Comparison of ENCODE assay signal across 14 mouse cellular contexts in the genomic region with DNA sequence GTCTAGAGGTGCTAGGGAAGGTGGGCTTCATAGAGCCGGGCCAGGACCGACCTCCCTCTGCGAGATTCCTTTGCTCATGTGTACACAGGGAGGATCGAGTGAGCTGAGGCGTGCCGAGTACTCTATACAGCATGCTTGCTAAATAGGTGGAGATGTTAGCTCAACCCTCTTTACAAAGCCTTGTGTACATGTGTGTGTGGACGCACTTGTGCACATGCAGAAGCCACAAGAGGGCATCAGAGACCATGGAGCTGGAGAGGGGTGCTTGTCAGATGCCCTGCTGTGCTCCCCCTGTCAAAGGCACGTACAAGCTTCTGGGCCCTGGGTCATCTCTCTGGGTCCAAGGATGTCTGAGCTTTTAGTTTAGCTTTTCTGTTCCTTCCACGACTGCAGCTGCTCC. TPM values are rescaled to one million over a fixed set of nuclear protein-coding genes. Genes with fewer than 3 reads are reported as not detected.
DNase-seq lines count a peak whose midpoint lies in the region; ATAC-seq lines count a peak whose summit lies in the region.
"Had no signal": no experiment of that assay in that cellular context is flagged by ENCODE, and none has a peak within 500 bp of the region (broad histone marks: within the 10 kb centered on the region; RNA-seq: fewer than 3 reads in every experiment).

No protein-coding gene starts in this region.

- H3K4me1 ChIP-seq in intestine, embryonic 15.5 days (replicated peaks) = no peaks in the 10 kb centered on the region
- H3K4me1 ChIP-seq in intestine, embryonic 16.5 days (ENCODE audit: control insufficient read depth, insufficient read depth, low read length) = no peaks in the 10 kb centered on the region
- H3K4me1 ChIP-seq: embryonic facial prominence, embryonic 12.5 days had no signal

- 74% methylated on average over 9 of the region's 9 CpGs for WGBS in intestine, embryonic 15.5 days
- WGBS in intestine, embryonic 16.5 days = 77% methylated on average over 9 of the region's 9 CpGs

- DNase-seq in retina, adult 2 months (ENCODE audit: low read depth, low spot score) = peak; percentile 28
- no peak for DNase-seq in retina, postnatal 1 day
- DNase-seq in induced T-regulatory cell, adult 2 months (ENCODE audit: low read depth) = peak; percentile 27
- peak; percentile 39 to 49 for DNase-seq in thymus, postnatal 36 days
- DNase-seq in spleen, adult 18-20 months = no peak
- DNase-seq: cerebellum, adult 9-10 months; right cerebral cortex, postnatal 25 days had no signal

- H3K9me3 ChIP-seq in intestine, embryonic 15.5 days = no peaks in the 10 kb centered on the region
- H3K9me3 ChIP-seq in intestine, embryonic 16.5 days (ENCODE audit: control insufficient read depth, low read length) = no peaks in the 10 kb centered on the region
- H3K9me3 ChIP-seq: embryonic facial prominence, embryonic 12.5 days; G1E; neural tube, embryonic 13.5 days had no signal

- no peaks in the 10 kb centered on the region for H3K27me3 ChIP-seq in intestine, embryonic 15.5 days (replicated peaks)
- H3K27me3 ChIP-seq in intestine, embryonic 16.5 days (replicated peaks; ENCODE audit: control insufficient read depth, insufficient read depth, low read length) = no peaks in the 10 kb centered on the region
- H3K27me3 ChIP-seq: embryonic facial prominence, embryonic 12.5 days; neural tube, embryonic 13.5 days had no signal

- H3K27ac ChIP-seq in intestine, embryonic 15.5 days = no peak overlapping the region
- no peak overlapping the region for H3K27ac ChIP-seq in intestine, embryonic 16.5 days (ENCODE audit: low read length)
- H3K27ac ChIP-seq: embryonic facial prominence, embryonic 12.5 days; neural tube, embryonic 13.5 days had no signal

- no peak overlapping the region for H3K4me2 ChIP-seq in intestine, embryonic 15.5 days (replicated peaks)
- H3K4me2 ChIP-seq in intestine, embryonic 16.5 days (ENCODE audit: low read depth, low read length) = no peak overlapping the region
- H3K4me2 ChIP-seq: embryonic facial prominence, embryonic 12.5 days; midbrain, embryonic 11.5 days; neural tube, embryonic 13.5 days had no signal

- peaks cover 55% of the 10 kb centered on the region for H3K36me3 ChIP-seq in intestine, embryonic 15.5 days
- peaks cover 30% of the 10 kb centered on the region for H3K36me3 ChIP-seq in intestine, embryonic 16.5 days (ENCODE audit: control insufficient read depth, insufficient read depth, low read length)

- ATAC-seq in intestine, embryonic 15.5 days = peak; percentile 34; the same call in 1 of the 2 replicates
- ATAC-seq in intestine, embryonic 16.5 days = no peak
- ATAC-seq: forebrain, embryonic 14.5 days had no signal

- H3K4me3 ChIP-seq in intestine, embryonic 15.5 days (replicated peaks) = no peak overlapping the region
- no peak overlapping the region for H3K4me3 ChIP-seq in intestine, embryonic 16.5 days (ENCODE audit: low read length)
- H3K4me3 ChIP-seq: embryonic facial prominence, embryonic 12.5 days; neural tube, embryonic 13.5 days had no signal

- H3K9ac ChIP-seq in intestine, embryonic 15.5 days = no peak overlapping the region
- no peak overlapping the region for H3K9ac ChIP-seq in intestine, embryonic 16.5 days (ENCODE audit: low read depth, low read length)
- H3K9ac ChIP-seq: embryonic facial prominence, embryonic 12.5 days; neural tube, embryonic 13.5 days had no signal

RNA-seq across cellular contexts. Expression of gene Rab35, which starts 12.5 kb away (rescaled TPM):
- polyA plus RNA-seq in intestine, embryonic 15.5 days (2015; fragmentation: Nextera tagmentation; extraction: Ambion mirVana) = 16.3 and 16.5 TPM in 2 replicates
- 4.4 and 5.1 TPM in 2 replicates for polyA plus RNA-seq in intestine, embryonic 16.5 days (2015; fragmentation: Nextera tagmentation; extraction: Ambion mirVana)

Comparison
In these comparisons a context has a peak if more than half of its experiments do, and no peak if none do; other contexts are left out.
1. DNase-seq: peak in retina, adult 2 months (single experiment), induced T-regulatory cell, adult 2 months (single experiment) and thymus, postnatal 36 days (2 of 2); none in retina, postnatal 1 day (single experiment) and spleen, adult 18-20 months (0 of 2).